Mouse (Mus musculus) thymus, adult 2 months (tissue): ENCODE data around the gene Cby3.
"Not testable (repeated sequence)": the region's sequence is repeated elsewhere in the genome, so short reads cannot be mapped to it uniquely, and the experiment has no call there.

ENCODE experiments used
- CTCF ChIP-seq: fragments of 200-500 bp; IDR thresholded peaks from 2 replicates; pipeline ENCODE4 v1.5.1; 2012; ENCODE audit warnings: mild to moderate bottlenecking, control low read depth, low read length, moderate library complexity, borderline replicate concordance; ENCODE audit not compliant: control insufficient read depth, poor library complexity, insufficient read depth; ENCODE audit errors: extremely low read depth
- POLR2A ChIP-seq: fragments of 200-500 bp; IDR thresholded peaks from 2 replicates; pipeline ENCODE4 v1.6.1; 2012; ENCODE audit warnings: mild to moderate bottlenecking, low read length, control low read depth, moderate library complexity; ENCODE audit not compliant: control insufficient read depth, poor library complexity, insufficient read depth; ENCODE audit errors: extremely low read depth

DNA sequence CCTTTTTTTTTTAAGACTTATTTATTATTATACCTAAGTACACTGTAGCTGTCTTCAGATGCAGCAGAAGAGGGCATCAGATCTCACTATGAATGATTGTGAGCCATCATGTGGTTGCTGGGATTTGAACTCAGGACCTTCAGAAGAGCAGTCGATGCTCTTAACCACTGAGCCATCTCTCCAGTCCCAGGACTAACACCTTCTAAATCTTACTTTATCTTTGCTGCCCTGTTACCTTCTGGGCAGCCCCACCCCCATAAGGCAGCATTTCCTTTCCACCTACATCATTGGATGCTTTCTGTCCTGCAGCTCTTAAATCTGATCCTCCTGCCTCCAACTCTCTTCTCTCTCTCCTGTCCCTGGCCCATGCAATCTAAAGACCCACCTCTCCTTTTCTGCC lies 7.0 kb downstream of the Cby3 start:
- TF ChIP-seq CTCF, POLR2A: not testable (repeated sequence)
